Mouse (Mus musculus) thymus, postnatal 4 days (tissue): ENCODE measurements around the gene Srpk2.
"Not testable (repeated sequence)": the region's sequence is repeated elsewhere in the genome, so short reads cannot be mapped to it uniquely, and the experiment has no call there.

Source experiments
- DNase-seq: peaks from one replicate; pipeline ENCODE4 v3.0.0; 2021

Gene Srpk2

DNA sequence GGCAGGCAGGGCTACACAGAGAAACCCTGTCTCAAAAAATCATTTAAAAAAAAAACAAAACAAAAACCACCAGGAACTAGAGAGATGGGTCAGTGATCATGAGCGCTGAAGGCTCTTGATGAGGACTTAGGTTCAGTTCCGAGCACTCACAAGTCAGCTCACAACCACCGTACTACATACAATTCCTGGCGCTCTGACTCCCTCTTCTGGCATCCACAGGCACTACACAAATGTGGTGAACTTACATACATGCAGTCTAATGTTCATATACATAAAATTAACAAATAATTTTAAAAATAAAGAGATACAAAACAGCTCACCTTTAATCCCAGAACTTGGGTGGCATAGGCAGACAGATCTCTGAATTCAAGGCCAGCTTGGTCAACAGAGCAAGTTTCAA lies 13.5 kb downstream of the Srpk2 start:
- peak; percentile 54 for DNase-seq

DNA sequence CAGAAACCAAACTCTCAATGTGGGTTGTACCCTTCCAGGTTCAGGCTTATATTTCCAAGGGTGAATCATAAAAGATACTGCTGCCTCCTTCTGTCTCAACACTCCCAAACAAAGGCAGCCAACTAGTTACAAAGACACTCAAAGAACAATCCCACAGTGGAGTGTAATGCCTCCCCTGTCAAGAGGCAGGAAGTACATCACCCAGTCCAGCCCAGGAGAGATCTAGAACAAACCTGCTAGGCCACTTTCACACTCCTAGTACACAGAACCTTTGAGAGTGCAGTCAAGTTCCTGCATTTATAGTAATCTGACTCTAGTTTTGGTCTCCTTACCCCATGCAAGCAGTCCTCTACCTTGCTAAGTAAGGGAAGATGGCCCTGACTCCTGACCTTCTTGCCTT lies 18.5 kb downstream of the Srpk2 start:
- no peak for DNase-seq

DNA sequence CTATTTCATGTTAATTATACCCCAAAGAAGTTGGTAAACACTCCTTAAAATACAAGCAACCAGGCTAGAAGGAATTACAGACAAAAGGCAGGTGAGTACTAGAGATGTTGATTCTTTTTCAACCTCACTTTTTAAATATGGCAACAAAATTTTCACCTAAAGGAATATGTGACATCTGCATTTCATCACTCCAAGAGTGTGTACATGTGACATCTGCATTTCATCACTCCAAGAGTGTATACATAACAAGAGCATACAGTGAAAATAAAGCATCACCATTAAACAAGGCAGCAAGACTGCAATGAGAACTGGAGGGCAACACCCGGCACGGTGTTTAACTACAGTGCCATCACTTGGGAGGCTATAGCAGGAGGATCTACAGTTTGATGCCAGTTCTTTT lies 23.2 kb downstream of the Srpk2 start:
- DNase-seq: no peak

DNA sequence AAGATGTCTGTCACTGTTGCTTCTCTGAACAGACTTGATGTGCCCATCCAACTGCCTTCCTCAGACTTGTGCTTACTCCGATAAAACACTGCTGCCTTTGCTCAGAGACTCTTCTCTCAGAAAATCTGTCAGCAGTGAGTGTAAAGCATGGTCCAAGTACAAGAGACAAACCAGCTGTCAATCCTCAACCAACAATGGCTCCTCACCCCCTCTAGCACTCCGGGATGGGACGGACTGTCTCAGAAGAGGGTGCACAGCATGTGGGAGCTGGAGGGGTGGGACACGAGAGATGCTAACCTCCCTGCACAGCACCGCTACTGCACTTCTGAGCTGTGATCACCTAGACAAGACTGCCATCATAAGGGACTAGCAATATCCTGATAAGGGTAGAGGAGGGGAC lies 26.4 kb downstream of the Srpk2 start:
- no peak for DNase-seq

DNA sequence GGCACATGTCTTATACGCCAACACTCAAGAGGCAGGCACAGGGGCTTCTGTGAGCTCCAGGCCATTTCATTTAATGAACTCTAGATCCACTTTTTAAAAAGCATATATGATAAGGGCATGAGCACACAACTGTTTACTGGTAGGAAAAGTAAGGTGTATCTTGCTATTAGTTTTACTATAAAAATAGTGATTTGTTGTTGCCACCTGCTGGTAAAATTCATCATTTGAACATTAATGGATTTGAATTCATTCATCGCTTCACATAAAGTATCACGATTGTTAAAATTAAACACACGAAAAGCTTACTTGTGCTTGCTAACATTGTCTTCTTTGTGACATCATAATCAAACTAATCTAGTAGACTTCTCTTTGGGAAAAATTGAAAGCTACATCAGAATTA lies 27.8 kb downstream of the Srpk2 start:
- DNase-seq: no peak

DNA sequence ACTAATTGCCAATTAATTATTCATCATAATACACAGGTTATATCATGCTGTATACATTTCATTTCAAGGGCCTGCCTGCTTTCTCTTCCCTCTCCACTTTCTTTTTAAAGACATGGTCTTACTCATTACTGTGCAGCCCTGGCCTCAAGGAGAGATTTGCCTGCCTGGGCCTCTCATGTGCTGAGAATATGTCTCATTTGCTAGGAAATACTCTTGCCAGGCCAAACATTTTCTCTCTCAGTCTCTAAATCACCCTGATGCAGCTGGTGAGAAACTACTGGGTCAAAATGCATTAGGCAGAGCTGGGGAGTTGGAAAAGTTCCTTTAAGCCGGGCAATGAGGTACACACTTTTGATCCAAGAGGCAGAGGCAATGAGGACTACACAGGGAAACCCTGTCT lies 29.4 kb downstream of the Srpk2 start:
- no peak for DNase-seq

DNA sequence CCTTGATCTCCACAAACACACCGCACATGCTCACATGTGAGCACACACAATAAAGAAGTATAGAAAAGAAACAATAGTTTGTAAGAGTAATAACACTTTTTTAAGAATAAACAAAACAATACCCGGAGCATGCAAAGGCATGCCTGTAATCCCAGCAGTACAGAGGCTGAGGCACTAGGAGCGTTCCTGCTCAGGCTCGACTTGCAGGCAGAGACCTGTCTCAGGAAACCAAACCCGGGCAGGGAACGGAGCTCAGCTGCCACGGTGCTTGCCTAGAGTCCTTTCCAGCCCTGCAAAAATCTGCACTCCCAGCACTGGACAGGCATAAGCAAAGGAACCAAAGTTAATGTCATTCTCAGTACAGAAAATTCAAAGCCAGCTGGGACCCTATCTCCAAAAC lies 32.1 kb downstream of the Srpk2 start:
- no peak for DNase-seq

DNA sequence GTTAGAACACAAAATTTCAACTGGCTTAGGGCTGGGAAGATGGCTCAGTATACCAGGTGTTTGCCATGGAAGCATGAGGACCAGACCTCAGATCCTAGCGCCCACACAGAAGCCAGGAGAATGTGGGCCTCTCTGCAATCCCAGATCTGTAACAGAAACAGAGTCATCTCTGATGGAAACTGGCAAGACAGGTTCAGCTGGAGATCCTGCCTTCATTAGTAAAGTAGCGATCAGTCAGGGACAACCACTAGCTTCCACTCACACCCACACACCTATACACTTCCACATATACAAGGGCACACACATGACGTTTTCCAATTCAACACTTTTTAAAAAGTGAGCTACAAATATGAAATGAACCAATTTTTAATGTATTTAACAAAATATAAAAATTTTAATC lies 32.6 kb downstream of the Srpk2 start:
- no peak for DNase-seq

DNA sequence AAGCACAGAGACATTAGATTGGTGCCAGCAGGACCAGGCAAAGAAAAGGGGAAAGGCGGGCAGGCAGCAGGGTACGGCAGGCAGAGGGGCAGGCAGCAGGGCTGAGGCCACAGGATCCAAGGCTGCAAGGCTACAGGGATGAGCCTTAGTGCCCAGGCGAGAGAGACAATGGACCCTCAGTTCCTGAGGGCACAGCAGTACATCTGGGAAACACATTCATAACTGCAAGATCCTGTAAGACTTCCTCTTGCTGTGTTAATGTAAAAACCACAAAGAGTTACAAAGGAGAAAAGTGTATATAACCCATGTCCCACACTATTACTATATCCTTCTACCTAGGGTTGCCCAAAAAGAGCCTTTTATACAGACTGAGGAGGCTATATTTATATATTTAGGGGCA lies 33.9 kb downstream of the Srpk2 start:
- DNase-seq: no peak

DNA sequence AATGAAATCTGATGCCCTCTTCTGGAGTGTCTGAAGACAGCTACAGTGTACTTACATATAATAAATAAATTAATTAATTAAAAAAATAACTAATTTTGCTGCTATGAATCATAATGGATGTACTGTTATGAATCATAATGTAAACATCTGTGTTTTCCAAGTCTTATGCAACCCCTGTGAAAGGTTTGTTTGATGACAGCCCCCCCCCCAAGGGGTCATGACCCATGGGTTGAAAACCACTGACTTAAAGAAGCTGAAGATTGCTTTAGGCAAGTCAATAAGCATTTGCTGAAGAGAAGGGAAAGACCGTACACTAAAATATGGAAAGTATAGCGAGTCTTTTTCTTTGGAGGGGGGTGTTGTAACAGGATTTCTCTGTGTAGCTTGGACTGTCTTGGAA lies 35.2 kb downstream of the Srpk2 start:
- DNase-seq: no peak

DNA sequence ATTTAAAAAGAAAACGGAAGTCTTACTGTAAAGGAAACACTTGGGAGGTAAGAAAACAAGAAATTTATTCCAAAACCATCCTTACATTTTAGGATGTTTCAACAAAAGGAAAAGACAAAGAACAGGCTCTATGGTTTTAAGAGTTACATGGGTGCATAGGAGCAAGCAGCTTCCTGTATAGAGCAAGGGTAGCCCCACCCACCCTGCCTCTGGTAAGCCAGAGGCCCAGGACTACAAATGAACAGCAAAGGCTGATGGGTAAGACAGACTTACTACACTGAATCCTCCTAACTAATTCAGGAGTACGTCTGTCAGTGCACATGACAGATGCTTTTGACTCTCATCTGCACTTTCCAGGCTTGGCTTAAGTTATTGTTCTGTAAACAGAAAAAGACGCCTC lies 38.7 kb downstream of the Srpk2 start:
- DNase-seq: peak; percentile 77

DNA sequence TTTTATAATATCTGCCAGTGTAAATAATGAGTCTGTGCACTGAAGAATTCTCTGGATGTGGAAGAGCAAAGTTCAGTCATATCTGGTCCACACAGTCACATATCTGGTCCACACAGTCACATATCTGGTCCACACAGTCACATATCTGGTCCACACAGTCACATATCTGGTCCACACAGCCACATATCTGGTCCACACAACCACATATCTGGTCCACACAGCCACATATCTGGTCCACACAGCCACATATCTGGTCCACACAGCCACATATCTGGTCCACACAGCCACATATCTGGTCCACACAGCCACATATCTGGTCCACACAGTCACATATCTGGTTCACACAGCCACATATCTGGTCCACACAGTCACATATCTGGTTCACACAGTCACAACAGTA lies 45.2 kb downstream of the Srpk2 start:
- DNase-seq: not testable (repeated sequence)

DNA sequence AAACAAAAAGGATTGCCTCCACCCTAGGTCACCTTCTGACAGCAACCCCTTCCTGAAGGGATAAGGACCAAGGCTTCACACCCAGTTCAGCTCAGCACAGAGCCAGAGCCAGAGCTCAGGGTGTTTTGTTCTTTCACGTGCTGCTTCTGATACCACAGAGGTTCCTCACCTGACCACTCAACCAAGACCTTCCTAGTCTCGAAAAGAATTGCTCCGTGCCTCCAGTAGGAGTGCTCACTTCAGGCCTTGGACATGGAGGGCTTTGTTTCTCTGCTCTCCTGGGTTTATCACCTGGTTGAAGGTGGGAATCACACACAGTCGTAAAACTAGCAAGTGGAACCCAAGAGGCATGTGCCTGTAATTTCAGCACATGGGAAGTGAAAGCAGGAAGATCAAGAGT lies 46.4 kb downstream of the Srpk2 start:
- no peak for DNase-seq

DNA sequence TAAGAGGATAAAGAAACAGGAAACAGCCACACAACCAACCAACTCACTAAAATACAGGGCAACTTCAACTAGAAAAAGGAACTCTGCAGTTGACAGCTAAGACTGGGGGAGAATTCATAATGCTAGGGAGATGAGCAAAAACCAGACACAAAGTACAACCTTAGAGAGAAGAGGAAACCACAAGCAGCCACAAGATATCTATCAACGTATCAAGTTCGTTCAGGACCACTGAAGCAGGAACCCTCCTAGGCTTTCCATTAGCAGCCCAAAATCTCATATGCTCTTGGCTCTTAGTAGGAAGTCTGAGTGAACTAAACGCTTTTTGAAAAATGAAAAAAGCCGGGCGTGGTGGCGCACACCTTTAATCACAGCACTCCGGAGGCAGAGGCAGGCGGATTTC lies 47.1 kb downstream of the Srpk2 start:
- no peak for DNase-seq

DNA sequence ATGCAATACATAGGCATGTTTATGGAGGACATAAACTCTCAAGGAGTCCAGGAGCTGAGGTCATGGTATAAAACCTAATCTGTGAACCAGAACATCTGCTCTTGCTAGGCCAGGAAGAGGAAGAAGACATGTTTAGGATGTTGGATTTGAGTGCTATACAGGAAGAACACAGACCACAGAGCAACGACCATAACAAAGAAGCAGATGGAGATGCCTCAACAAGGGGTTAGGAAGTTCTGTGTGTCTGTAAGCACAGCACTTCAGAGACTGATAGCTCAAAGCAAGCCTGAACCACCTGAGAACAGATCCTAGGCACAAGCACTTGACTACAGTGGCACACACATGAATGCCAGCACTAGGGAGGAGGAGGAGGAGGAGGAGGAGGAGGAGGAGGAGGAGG lies 52.9 kb downstream of the Srpk2 start:
- peak; percentile 50 for DNase-seq

DNA sequence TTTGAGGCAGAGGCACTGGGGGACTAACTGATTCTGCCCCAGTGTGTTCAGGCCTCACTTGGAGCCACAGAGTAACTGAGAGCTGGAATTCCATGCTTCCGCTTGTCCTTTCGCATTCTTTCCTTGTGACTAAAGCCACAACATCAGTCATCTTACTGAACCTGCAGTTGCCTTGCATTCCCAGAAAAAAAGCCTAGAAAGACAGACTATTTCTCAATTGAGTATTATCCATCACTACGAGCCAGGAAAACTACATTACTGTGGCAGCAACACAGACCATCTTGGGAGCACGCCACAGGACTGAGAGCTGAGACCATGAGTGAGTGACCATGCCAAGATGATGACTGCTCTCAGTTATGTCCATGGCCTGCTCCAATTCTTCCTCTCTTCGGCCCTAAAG lies 57.2 kb downstream of the Srpk2 start:
- DNase-seq: no peak

DNA sequence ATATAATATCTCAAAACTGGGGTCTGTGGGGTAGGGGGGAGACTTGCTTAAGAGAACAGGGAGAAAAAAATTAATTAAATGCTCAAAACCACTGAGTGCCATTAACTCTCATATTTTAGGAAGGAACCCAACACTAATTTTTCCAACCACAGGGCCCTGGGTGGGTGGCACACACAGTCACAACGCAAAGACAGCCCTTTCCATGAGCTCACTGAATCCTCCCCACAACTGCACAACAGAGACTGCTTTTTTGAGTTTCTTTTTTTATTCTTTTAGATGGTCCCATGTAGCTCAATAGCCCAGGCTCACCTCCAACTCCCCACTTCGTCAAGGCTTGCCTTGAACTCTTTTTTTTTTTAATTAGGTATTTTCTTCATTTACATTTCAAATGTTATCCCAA lies 58.2 kb downstream of the Srpk2 start:
- DNase-seq: no peak

DNA sequence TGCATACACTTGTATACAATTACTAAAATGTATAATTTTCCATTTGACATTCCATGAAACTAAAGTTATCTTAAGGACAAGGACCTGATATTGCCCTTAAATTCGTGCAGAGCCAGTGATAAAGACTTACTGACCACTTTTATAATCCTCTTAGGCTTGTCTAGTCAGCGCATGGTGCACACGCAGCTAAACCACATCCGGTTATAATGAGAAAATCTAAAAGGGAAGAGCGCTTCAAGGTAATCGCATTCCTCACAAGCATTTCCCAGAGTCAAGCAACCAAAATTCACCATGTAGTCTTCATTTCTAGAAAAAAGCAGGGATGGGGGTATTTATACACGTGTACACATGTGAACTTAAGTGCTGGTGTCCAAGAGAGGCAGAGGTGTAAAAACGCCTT lies 63.8 kb downstream of the Srpk2 start:
- no peak for DNase-seq

DNA sequence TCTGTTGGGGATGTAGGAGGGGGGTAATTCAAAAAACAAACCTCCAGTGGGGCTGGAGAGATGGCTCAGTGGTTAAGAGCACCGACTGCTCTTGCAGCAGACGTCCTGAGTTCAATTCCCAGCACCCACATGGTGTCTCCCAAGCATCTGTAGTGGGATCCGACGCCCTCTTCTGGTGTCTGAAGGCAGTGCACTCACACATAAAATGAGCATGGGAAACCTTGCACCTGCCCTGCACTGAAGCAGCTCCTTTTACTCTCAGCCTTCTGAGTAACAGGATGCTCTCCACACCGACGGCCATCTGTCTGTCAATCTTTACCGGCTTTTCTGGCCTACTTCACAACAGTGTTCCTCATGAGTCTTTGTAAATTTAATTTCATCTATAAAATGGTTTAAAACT lies 65.8 kb downstream of the Srpk2 start:
- peak; percentile 36 for DNase-seq

DNA sequence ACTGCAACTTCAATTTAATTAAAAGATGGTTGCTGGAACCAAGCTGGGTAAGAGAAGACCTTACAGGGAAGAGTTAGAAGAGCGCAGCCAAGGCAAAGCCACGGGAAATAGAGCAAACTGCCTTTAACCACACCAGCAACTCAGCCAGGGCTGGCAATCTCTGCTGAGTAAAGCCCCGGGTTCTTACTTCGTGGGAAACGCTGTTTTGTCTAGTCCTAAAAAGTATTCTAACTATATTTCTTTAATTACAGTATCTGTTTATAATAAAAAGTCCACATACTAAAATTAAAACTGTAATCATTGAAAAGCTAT lies 67.4 kb downstream of the Srpk2 start:
- peak; percentile 55 for DNase-seq

DNA sequence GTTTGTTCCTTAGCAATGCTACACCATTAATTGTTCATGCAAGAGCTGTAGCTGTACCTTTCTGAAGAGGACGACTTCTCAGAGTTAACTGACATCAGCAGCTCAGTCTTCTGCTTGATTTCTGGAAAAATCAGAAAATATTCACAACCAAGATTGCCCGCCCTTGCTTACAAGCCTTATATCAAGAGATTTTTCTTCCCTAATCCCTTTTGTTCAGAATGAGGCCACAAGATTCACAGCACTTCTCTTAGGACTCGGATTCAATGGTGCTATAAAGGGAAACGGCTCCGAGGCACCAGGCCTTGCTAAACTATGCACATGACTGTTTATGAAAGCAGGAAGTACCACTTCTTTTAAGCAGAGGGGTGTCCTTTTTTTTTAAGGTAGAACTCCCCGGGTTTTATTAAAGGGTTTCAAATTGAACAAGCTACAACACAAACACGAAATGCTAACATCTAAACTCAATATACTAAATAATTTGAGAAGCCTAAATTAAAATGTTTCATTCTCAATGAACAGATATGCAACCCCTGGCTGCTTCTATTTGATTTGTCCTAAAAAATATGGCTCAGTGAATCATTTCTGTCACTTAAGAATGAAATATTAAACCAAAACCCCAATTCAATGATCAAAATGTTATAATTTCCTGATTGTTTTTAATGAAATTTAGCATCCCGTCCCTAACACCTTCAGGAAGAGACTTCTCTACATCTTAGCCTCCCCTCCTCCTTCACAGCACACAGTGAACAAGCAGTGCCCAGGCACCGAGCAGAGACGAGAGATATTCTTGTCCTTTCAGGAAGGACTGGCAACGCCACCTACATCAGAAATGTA lies 67.9 kb downstream of the Srpk2 start:
- peak; percentile 48 for DNase-seq

DNA sequence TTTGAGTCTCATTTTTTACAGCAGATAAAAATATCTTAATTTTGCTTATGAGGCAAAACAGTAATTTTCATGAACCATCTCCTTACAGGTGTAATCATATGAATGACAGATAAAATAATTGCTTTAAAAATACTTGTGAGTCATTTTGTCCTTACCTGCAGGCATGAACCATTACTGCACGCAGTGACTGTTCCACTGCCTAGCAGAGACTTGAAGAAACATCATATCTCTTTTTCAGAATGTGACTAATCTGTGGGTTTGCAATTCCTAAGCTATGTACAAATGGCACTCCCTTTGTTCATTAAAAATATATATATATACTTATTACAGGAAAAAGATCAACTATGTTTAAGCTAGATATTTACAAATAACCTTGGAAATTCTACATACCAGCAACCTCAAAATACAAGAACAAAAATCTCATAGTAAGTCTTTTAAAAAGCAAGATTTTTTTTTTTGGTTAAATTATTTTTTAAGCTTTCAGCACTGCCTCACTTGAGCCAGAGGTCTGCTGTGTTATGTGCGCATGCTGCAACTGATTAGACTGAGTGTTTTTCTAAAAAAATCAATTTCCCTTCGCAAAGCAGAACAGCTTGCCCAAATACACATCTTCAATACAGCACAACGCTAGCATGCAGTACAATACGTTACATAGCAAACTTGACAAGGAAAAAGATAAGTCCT lies 68.7 kb downstream of the Srpk2 start:
- DNase-seq: no peak

DNA sequence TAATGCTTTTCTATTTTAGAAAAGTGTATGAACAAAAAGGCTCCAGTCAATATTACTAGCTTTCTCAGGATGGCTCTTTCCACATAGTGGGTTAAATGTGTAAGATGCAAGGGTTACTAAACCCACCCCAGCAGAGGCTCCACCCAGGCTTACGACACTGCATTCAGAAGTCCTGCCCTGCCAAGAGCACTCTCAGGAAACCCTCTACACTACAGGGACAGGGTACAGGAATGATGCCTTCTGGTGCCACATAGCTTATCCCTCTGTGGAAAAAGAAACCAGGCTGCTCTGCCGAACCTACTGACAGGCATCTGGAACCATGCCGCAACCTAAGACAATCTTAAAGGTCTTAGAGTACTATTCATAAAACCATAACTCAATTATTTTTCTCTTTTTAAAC lies 71.6 kb downstream of the Srpk2 start:
- DNase-seq: no peak

DNA sequence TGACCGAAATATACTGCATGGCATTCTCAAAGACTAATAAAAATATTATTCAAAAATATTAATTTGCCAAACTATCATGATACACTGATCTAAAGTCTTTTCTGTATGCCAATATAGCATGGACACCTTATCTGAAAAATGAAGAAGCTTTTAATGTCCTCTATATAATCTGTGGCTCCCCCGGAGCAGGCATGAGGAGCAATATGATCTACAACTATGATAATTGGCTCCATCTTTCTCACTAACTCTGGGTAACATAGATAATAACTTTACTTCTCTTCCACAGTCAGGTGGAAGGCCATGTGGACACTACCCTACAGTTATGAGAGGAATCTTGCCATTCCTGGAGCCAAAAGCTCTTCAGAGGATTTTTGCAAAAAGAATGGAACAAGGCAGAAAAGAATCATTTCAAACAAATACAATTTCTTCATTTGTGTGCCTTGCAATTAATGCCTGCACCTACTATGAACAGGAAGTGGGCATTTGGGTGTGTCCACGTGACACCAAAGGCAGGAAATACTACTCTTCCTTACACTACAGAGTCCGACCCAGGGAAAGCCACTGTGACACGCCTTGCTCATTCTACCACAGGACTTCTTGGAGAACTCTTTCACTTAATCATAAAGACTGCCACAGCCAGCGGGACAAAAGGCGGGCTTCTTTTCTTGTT lies 80.2 kb downstream of the Srpk2 start:
- peak; percentile 35 for DNase-seq
